Mouse (Mus musculus): Measurements from ENCODE around the gene Trim56. TPM values are rescaled to one million over a fixed set of nuclear protein-coding genes. Genes with fewer than 3 reads are reported as not detected.
A peak's percentile ranks its signal among the peaks of the same experiment; 100 is the strongest.

Gene Trim56
- polyA plus RNA-seq, 1 experiment = 49.3 TPM

DNA sequence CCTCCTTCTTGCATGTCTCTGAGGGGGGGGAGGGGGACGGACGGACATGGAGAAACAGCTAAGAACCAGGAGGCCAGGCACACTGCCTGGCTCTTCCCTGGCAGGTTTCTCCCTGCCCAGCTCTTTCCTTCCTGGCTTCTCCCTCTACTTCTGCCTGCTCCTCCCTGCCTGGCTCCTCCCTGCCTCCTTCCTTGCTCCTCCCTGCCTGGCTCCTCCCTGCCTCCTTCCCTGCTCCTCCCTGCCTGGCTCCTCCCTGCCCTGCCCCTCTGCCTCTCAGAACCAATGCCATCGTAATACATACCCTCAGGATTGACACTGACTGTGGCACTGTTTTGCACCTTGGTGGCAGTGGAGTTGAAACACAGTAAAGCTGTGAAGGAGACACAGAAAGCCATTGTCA is 24.8 kb upstream of the Trim56 start:
- Histone ChIP-seq H3K27ac (ENCODE audit: control insufficient read depth, insufficient read depth, low read length) (no peak overlapping the region), H3K27me3 (ENCODE audit: control insufficient read depth, insufficient read depth, low read length) (no peaks in the 10 kb centered on the region), H3K4me3 (ENCODE audit: control insufficient read depth, insufficient read depth, low read length) (no peak overlapping the region), H3K4me1 (replicated peaks; ENCODE audit: control insufficient read depth, insufficient read depth, low read length) (no peaks in the 10 kb centered on the region), H3K36me3 (ENCODE audit: control insufficient read depth, insufficient read depth, low read length) (no peaks in the 10 kb centered on the region)
- DNase-seq = no peak
- TF ChIP-seq CTCF (IDR thresholded peaks at IDR 0.05; ENCODE audit: borderline replicate concordance, control insufficient read depth, extremely low read depth, insufficient read depth, low read length, poor library complexity) (no peak), POLR2A (IDR thresholded peaks at IDR 0.05; ENCODE audit: control insufficient read depth, extremely low read depth, insufficient read depth, low read length, poor library complexity) (no peak)
- WGBS = 31% methylated on average over 3 of the region's 3 CpGs

DNA sequence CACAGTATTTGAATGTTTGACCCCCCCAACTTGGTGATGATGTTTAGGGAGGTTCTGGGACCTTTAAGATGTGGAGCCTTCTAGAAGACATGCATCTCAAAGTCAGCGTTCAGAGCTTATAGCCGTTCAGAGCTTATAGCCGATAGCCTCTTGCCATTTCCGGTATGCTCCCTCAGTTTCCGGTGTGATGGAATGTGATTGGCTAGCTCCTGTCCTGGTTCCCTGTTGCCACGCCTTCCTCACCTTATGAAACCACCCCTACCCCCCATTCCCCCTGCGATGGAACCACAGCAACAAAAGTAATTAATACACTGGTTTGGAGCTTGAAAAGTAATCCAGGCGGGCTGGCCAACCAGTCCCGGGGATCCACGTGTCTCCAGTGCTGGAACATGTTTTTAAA is 23.0 kb upstream of the Trim56 start:
- Histone ChIP-seq H3K27ac (ENCODE audit: control insufficient read depth, insufficient read depth, low read length) (no peak overlapping the region), H3K4me3 (ENCODE audit: control insufficient read depth, insufficient read depth, low read length) (no peak overlapping the region), H3K36me3 (ENCODE audit: control insufficient read depth, insufficient read depth, low read length) (no peaks in the 10 kb centered on the region), H3K4me1 (replicated peaks; ENCODE audit: control insufficient read depth, insufficient read depth, low read length) (no peaks in the 10 kb centered on the region), H3K27me3 (ENCODE audit: control insufficient read depth, insufficient read depth, low read length) (no peaks in the 10 kb centered on the region)
- TF ChIP-seq CTCF (IDR thresholded peaks at IDR 0.05; ENCODE audit: borderline replicate concordance, control insufficient read depth, extremely low read depth, insufficient read depth, low read length, poor library complexity) (no peak), POLR2A (IDR thresholded peaks at IDR 0.05; ENCODE audit: control insufficient read depth, extremely low read depth, insufficient read depth, low read length, poor library complexity) (no peak)
- WGBS = 86% methylated on average over 10 of the region's 10 CpGs
- no peak for DNase-seq

- H3K27me3 ChIP-seq (ENCODE audit: control insufficient read depth, insufficient read depth, low read length) = no peaks in the 10 kb centered on the region
- WGBS = 46% methylated on average over 11 of the region's 11 CpGs
- no peaks in the 10 kb centered on the region for H3K36me3 ChIP-seq (ENCODE audit: control insufficient read depth, insufficient read depth, low read length)
- H3K27ac ChIP-seq (ENCODE audit: control insufficient read depth, insufficient read depth, low read length) = no peak overlapping the region
- no peak overlapping the region for H3K4me3 ChIP-seq (ENCODE audit: control insufficient read depth, insufficient read depth, low read length)
- no peaks in the 10 kb centered on the region for H3K4me1 ChIP-seq (replicated peaks; ENCODE audit: control insufficient read depth, insufficient read depth, low read length)
- DNase-seq = no peak
- no peak for TF ChIP-seq CTCF (IDR thresholded peaks at IDR 0.05; ENCODE audit: borderline replicate concordance, control insufficient read depth, extremely low read depth, insufficient read depth, low read length, poor library complexity)
- TF ChIP-seq POLR2A (IDR thresholded peaks at IDR 0.05; ENCODE audit: control insufficient read depth, extremely low read depth, insufficient read depth, low read length, poor library complexity) = no peak
Measured at GRCm38 (mm10) chr5:137134959-137135358, 18.9 kb upstream of the Trim56 start.

DNA sequence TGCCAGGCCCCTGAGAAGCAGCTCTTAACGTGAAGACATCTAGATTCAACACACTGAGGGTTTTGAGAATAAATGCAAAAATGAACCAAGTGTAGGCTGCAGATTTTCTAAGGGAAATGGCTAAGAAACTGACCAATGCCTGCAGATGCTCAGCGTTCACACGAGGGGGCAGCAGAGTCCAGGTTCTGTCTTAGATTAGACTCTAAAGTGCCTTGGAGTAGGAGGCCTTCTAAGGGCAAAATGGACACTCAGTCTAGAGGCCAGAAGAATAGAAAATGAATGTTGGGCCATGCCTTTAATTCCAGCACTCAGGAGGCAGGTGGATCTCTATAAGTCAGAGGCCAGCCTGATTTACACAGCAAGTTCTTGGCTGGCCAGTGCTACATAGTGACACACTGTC is 15.5 kb upstream of the Trim56 start:
- under 1% methylated on average over 3 of the region's 3 CpGs for WGBS
- DNase-seq = peak; percentile 42

GRCm38 (mm10) chr5:137129281-137129680 is 13.3 kb upstream of the Trim56 start:
- no peaks in the 10 kb centered on the region for H3K27me3 ChIP-seq (ENCODE audit: control insufficient read depth, insufficient read depth, low read length)
- no peak for DNase-seq
- H3K27ac ChIP-seq (ENCODE audit: control insufficient read depth, insufficient read depth, low read length) = no peak overlapping the region
- no peak for TF ChIP-seq POLR2A (IDR thresholded peaks at IDR 0.05; ENCODE audit: control insufficient read depth, extremely low read depth, insufficient read depth, low read length, poor library complexity)
- no peak for TF ChIP-seq CTCF (IDR thresholded peaks at IDR 0.05; ENCODE audit: borderline replicate concordance, control insufficient read depth, extremely low read depth, insufficient read depth, low read length, poor library complexity)
- no peaks in the 10 kb centered on the region for H3K4me1 ChIP-seq (replicated peaks; ENCODE audit: control insufficient read depth, insufficient read depth, low read length)
- no peak overlapping the region for H3K4me3 ChIP-seq (ENCODE audit: control insufficient read depth, insufficient read depth, low read length)
- H3K36me3 ChIP-seq (ENCODE audit: control insufficient read depth, insufficient read depth, low read length) = no peaks in the 10 kb centered on the region
- WGBS = 56% methylated on average over 5 of the region's 5 CpGs

More for the DNA sequence above, 15.5 kb upstream of the Trim56 start:
- H3K27ac ChIP-seq (ENCODE audit: control insufficient read depth, insufficient read depth, low read length) = no peak overlapping the region
- no peaks in the 10 kb centered on the region for H3K4me1 ChIP-seq (replicated peaks; ENCODE audit: control insufficient read depth, insufficient read depth, low read length)
- H3K27me3 ChIP-seq (ENCODE audit: control insufficient read depth, insufficient read depth, low read length) = no peaks in the 10 kb centered on the region
- TF ChIP-seq POLR2A (IDR thresholded peaks at IDR 0.05; ENCODE audit: control insufficient read depth, extremely low read depth, insufficient read depth, low read length, poor library complexity) (no peak), CTCF (IDR thresholded peaks at IDR 0.05; ENCODE audit: borderline replicate concordance, control insufficient read depth, extremely low read depth, insufficient read depth, low read length, poor library complexity) (no peak)
- no peaks in the 10 kb centered on the region for H3K36me3 ChIP-seq (ENCODE audit: control insufficient read depth, insufficient read depth, low read length)
- no peak overlapping the region for H3K4me3 ChIP-seq (ENCODE audit: control insufficient read depth, insufficient read depth, low read length)

DNA sequence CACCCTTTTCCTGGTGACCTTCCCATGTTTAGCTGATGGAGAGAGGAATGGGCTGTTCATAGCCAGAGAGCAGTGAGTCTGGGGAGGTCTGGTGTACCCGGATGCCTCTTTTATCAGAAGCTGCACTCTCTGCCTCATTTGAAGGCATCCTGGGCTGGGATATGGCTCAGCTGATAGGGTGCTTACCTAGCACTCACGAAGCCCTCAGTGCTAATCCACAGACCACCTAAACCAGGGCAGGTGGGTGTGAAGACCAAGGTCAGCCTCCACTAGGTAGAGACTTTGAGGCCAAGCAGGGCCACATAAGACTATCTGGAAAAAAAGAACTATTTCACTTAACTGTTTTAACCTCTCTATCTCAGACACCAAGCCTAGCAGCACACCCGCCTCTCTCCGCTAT is 7.5 kb upstream of the Trim56 start:
- H3K4me3 ChIP-seq (ENCODE audit: control insufficient read depth, insufficient read depth, low read length) = no peak overlapping the region
- DNase-seq = no peak
- no peak for TF ChIP-seq POLR2A (IDR thresholded peaks at IDR 0.05; ENCODE audit: control insufficient read depth, extremely low read depth, insufficient read depth, low read length, poor library complexity)
- TF ChIP-seq CTCF (IDR thresholded peaks at IDR 0.05; ENCODE audit: borderline replicate concordance, control insufficient read depth, extremely low read depth, insufficient read depth, low read length, poor library complexity) = no peak
- no peaks in the 10 kb centered on the region for H3K27me3 ChIP-seq (ENCODE audit: control insufficient read depth, insufficient read depth, low read length)
- no peaks in the 10 kb centered on the region for H3K4me1 ChIP-seq (replicated peaks; ENCODE audit: control insufficient read depth, insufficient read depth, low read length)
- WGBS = 86% methylated on average over 4 of the region's 4 CpGs
- no peak overlapping the region for H3K27ac ChIP-seq (ENCODE audit: control insufficient read depth, insufficient read depth, low read length)
- no peaks in the 10 kb centered on the region for H3K36me3 ChIP-seq (ENCODE audit: control insufficient read depth, insufficient read depth, low read length)

- H3K36me3 ChIP-seq (ENCODE audit: control insufficient read depth, insufficient read depth, low read length) = no peaks in the 10 kb centered on the region
- WGBS = 30% methylated on average over 14 of the region's 14 CpGs
- H3K27ac ChIP-seq (ENCODE audit: control insufficient read depth, insufficient read depth, low read length) = no peak overlapping the region
- no peak overlapping the region for H3K4me3 ChIP-seq (ENCODE audit: control insufficient read depth, insufficient read depth, low read length)
- TF ChIP-seq POLR2A (IDR thresholded peaks at IDR 0.05; ENCODE audit: control insufficient read depth, extremely low read depth, insufficient read depth, low read length, poor library complexity) = no peak
- no peak for TF ChIP-seq CTCF (IDR thresholded peaks at IDR 0.05; ENCODE audit: borderline replicate concordance, control insufficient read depth, extremely low read depth, insufficient read depth, low read length, poor library complexity)
- H3K27me3 ChIP-seq (ENCODE audit: control insufficient read depth, insufficient read depth, low read length) = no peaks in the 10 kb centered on the region
- no peaks in the 10 kb centered on the region for H3K4me1 ChIP-seq (replicated peaks; ENCODE audit: control insufficient read depth, insufficient read depth, low read length)
- DNase-seq = peak; percentile 73
Measured at GRCm38 (mm10) chr5:137122686-137123193, 6.7 kb upstream of the Trim56 start.
